ENCODE assay signal across 8 mouse cellular contexts in the genomic region with DNA sequence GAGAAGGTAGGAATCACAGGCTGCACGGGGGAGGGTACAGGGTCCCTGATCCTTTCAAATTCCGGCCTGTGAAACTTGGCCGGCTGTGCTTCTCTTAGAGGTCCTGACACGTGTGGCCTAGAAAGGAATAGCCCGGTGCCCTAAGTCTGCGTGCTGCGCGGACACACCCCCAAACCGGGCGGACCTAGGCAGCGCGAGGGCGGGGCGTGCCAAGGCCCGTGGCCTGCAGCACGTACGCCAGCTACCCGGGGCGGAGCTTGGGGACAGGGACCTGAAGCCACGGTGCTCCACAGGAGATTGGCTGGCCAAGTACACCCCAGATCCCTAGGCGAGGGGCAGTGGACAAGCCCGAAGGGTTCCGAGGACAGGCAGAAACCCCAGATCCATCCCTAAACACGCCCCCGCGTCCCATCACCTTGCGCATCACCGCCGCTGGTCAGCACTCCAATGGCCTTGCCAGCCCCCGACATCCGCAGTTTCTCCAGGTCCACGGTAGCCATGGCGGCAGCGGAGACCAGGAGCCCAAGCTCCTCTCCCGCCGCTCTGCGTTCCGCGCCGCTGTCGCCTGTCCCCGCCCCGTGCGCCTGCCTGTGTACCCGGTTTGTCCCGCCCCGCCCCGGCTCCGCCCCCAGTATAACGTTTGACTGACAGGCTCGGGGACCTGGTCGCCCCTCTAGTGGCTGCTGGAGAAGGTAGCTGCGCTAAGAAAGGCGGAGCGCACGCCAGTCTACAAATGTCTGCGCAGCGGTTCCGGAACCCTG. TPM values are rescaled to one million over a fixed set of nuclear protein-coding genes. Genes with fewer than 3 reads are reported as not detected.
DNase-seq lines count a peak whose midpoint lies in the region; ATAC-seq and TF ChIP-seq lines count a peak whose summit lies in the region.

No protein-coding gene starts in this region.

- peaks cover 0 to 10% of the 10 kb centered on the region in 2 experiments; a peak in 1 of 4 replicates for H3K4me1 ChIP-seq in ES-E14 (ENCODE audit: control insufficient read depth in 2 of 2, insufficient read depth in 2 of 2, low read length in 2 of 2, poor library complexity in 1 of 2)
- peaks cover 33% of the 10 kb centered on the region for H3K4me1 ChIP-seq in forebrain, embryonic 16.5 days (replicated peaks; ENCODE audit: control insufficient read depth, insufficient read depth, low read length)
- peaks cover 32% of the 10 kb centered on the region for H3K4me1 ChIP-seq in lung, embryonic 15.5 days

- H3K27ac ChIP-seq in ES-E14 (ENCODE audit: insufficient read depth, low read depth, low read length, poor library complexity, severe bottlenecking) = peak overlapping the region; percentile 93
- H3K27ac ChIP-seq in forebrain, embryonic 16.5 days (ENCODE audit: low read length) = peak overlapping the region; percentile 87
- peak overlapping the region; percentile 98 for H3K27ac ChIP-seq in lung, embryonic 15.5 days

- H3K4me3 ChIP-seq in ES-E14 (ENCODE audit: insufficient read depth in 1 of 2, low read depth in 1 of 2, low read length in 2 of 2, poor library complexity in 1 of 2, severe bottlenecking in 1 of 2) = peak overlapping the region; percentile 81 to 99
- H3K4me3 ChIP-seq in forebrain, embryonic 16.5 days (replicated peaks; ENCODE audit: low read length) = peak overlapping the region; percentile 68
- peak overlapping the region; percentile 62 for H3K4me3 ChIP-seq in lung, embryonic 15.5 days

- H3K9ac ChIP-seq in ES-E14 (ENCODE audit: insufficient read depth, low read depth, low read length, poor library complexity, severe bottlenecking) = peak overlapping the region; percentile 89
- H3K9ac ChIP-seq in forebrain, embryonic 16.5 days (replicated peaks; ENCODE audit: low read depth, low read length) = peak overlapping the region; percentile 80
- peak overlapping the region; percentile 64 for H3K9ac ChIP-seq in lung, embryonic 15.5 days

- no peaks in the 10 kb centered on the region for H3K27me3 ChIP-seq in forebrain, embryonic 16.5 days (replicated peaks; ENCODE audit: control insufficient read depth, insufficient read depth, low read length)
- H3K27me3 ChIP-seq in lung, embryonic 15.5 days = no peaks in the 10 kb centered on the region

- H3K36me3 ChIP-seq in ES-E14 (ENCODE audit: control insufficient read depth, insufficient read depth, low read length, poor library complexity, severe bottlenecking) = peaks cover 18% of the 10 kb centered on the region; the same call in 1 of the 2 replicates
- H3K36me3 ChIP-seq in forebrain, embryonic 16.5 days (ENCODE audit: control insufficient read depth, insufficient read depth) = no peaks in the 10 kb centered on the region
- no peaks in the 10 kb centered on the region for H3K36me3 ChIP-seq in lung, embryonic 15.5 days

- peak; percentile 98 for ATAC-seq in forebrain, embryonic 16.5 days
- peak; percentile 96 for ATAC-seq in lung, embryonic 15.5 days (ENCODE audit: borderline replicate concordance, extremely low read depth, low FRiP score, low TSS enrichment)

- H3K4me2 ChIP-seq in forebrain, embryonic 16.5 days (ENCODE audit: low read length) = peak overlapping the region; percentile 82
- peak overlapping the region; percentile 86 for H3K4me2 ChIP-seq in lung, embryonic 15.5 days

- DNase-seq in ES-E14 (ENCODE audit: low read depth, low spot score) = peak; percentile 95
- peak; percentile 94 for DNase-seq in cerebellum, adult 11-12 months
- peak; percentile 97 for DNase-seq in heart, postnatal 4 days
- DNase-seq in layer of hippocampus, adult 8-10 months (ENCODE audit: low spot score in 2 of 2) = peak; percentile 89 to 91
- peak; percentile 91 for DNase-seq in ovary, adult 18-20 months (ENCODE audit: low spot score)
- DNase-seq in thymus, postnatal 0 days (ENCODE audit: low spot score) = peak; percentile 94

- no peaks in the 10 kb centered on the region for H3K9me3 ChIP-seq in ES-E14 (ENCODE audit: control insufficient read depth, insufficient read depth, low read depth, low read length)
- no peaks in the 10 kb centered on the region for H3K9me3 ChIP-seq in forebrain, embryonic 16.5 days (ENCODE audit: control insufficient read depth, low read length)
- H3K9me3 ChIP-seq in lung, embryonic 15.5 days = no peaks in the 10 kb centered on the region

- WGBS in forebrain, embryonic 16.5 days = under 1% methylated on average over 59 of the region's 59 CpGs
- WGBS in lung, embryonic 15.5 days = under 1% methylated on average over 59 of the region's 59 CpGs

- in situ Hi-C loops in ES-E14 (cut with MboI; ENCODE audit: low sequenced_read_pairs in 2 of 2, unreplicated experiment in 2 of 2) = no loop called here

TF ChIP-seq in ES-E14, 5 proteins besides CTCF, POLR2A, EP300 and RAD21:
- no peak for TF ChIP-seq MAFK (IDR thresholded peaks at IDR 0.05; ENCODE audit: insufficient read depth, low read depth, low read length)
- no peak for TF ChIP-seq CHD2 (IDR thresholded peaks at IDR 0.05; ENCODE audit: low read depth, low read length)
- no peak for TF ChIP-seq ZC3H11A (IDR thresholded peaks at IDR 0.05; ENCODE audit: borderline replicate concordance, low read depth, low read length)
- TF ChIP-seq ZNF384 (IDR thresholded peaks at IDR 0.05; ENCODE audit: low read depth, low read length) = no peak
- no peak; the same call in 1 of the 2 replicates for TF ChIP-seq HCFC1 (IDR thresholded peaks at IDR 0.05; ENCODE audit: borderline replicate concordance, insufficient read depth, low read length)

RNA-seq across cellular contexts. Expression of a gene that starts 0.5 kb away (rescaled TPM):
- total RNA-seq in ES-E14 (2012; rRNA removed) = 138 and 230 TPM in 2 replicates
- polyA plus RNA-seq in forebrain, embryonic 16.5 days (2015; fragmentation: Nextera tagmentation; extraction: Ambion mirVana) = 109 and 117 TPM in 2 replicates
- total RNA-seq in heart, postnatal 4 days (2021) = 100 to 1,000 TPM; 118 to 133 TPM
- 100 to 1,000 TPM; 224 to 240 (median 229) TPM for total RNA-seq in layer of hippocampus, adult 8-10 months (2022)
- 171 and 179 TPM in 2 replicates for polyA plus RNA-seq in lung, embryonic 15.5 days (2015; fragmentation: Nextera tagmentation; extraction: Ambion mirVana)
- polyA plus RNA-seq in thymus, postnatal 0 days (2015; fragmentation: Nextera tagmentation; extraction: Ambion mirVana) = 41.1 and 45.5 TPM in 2 replicates

RNA-seq across cellular contexts. Expression of a gene that starts 31.0 kb away (rescaled TPM):
- 7.1 and 8.4 TPM in 2 replicates for total RNA-seq in ES-E14 (2012; rRNA removed)
- polyA plus RNA-seq in forebrain, embryonic 16.5 days (2015; fragmentation: Nextera tagmentation; extraction: Ambion mirVana) = 33.7 and 36.0 TPM in 2 replicates
- 10 to 100 TPM; 10.5 to 12.6 TPM for total RNA-seq in heart, postnatal 4 days (2021)
- total RNA-seq in layer of hippocampus, adult 8-10 months (2022) = 10 to 100 TPM; 36.6 to 46.0 (median 40.5) TPM
- polyA plus RNA-seq in lung, embryonic 15.5 days (2015; fragmentation: Nextera tagmentation; extraction: Ambion mirVana) = 25.4 and 25.6 TPM in 2 replicates
- 20.9 and 21.0 TPM in 2 replicates for polyA plus RNA-seq in thymus, postnatal 0 days (2015; fragmentation: Nextera tagmentation; extraction: Ambion mirVana)

RNA-seq across cellular contexts. Expression of a gene that starts 32.4 kb away (rescaled TPM):
- total RNA-seq in ES-E14 (2012; rRNA removed) = 328 and 388 TPM in 2 replicates
- polyA plus RNA-seq in forebrain, embryonic 16.5 days (2015; fragmentation: Nextera tagmentation; extraction: Ambion mirVana) = not detected in 2 replicates
- not detected for total RNA-seq in heart, postnatal 4 days (2021)
- total RNA-seq in layer of hippocampus, adult 8-10 months (2022) = under 1 TPM in 3 of 4 experiments, not detected in 1; 0.29 to 0.72 (median 0.30) TPM
- polyA plus RNA-seq in lung, embryonic 15.5 days (2015; fragmentation: Nextera tagmentation; extraction: Ambion mirVana) = 1.9 and 2.2 TPM in 2 replicates
- polyA plus RNA-seq in thymus, postnatal 0 days (2015; fragmentation: Nextera tagmentation; extraction: Ambion mirVana) = 0.69 and 1.1 TPM in 2 replicates

RNA-seq across cellular contexts. Expression of a gene that starts 34.0 kb away (rescaled TPM):
- total RNA-seq in ES-E14 (2012; rRNA removed) = 68.3 and 88.3 TPM in 2 replicates
- 0.34 TPM in 1 of 2 replicates, not detected in the other for polyA plus RNA-seq in forebrain, embryonic 16.5 days (2015; fragmentation: Nextera tagmentation; extraction: Ambion mirVana)
- total RNA-seq in heart, postnatal 4 days (2021) = not detected
- total RNA-seq in layer of hippocampus, adult 8-10 months (2022) = under 1 TPM; 0.56 to 0.93 (median 0.63) TPM
- 2.1 and 2.7 TPM in 2 replicates for polyA plus RNA-seq in lung, embryonic 15.5 days (2015; fragmentation: Nextera tagmentation; extraction: Ambion mirVana)
- 8.8 and 10.1 TPM in 2 replicates for polyA plus RNA-seq in thymus, postnatal 0 days (2015; fragmentation: Nextera tagmentation; extraction: Ambion mirVana)

RNA-seq across cellular contexts. Expression of a gene that starts 39.0 kb away (rescaled TPM):
- total RNA-seq in ES-E14 (2012; rRNA removed) = 0.54 and 0.63 TPM in 2 replicates
- polyA plus RNA-seq in forebrain, embryonic 16.5 days (2015; fragmentation: Nextera tagmentation; extraction: Ambion mirVana) = 3.0 and 5.0 TPM in 2 replicates
- total RNA-seq in heart, postnatal 4 days (2021) = 1 to 10 TPM in 1 of 2 experiments, under 1 TPM in 1; 0.33 to 1.0 TPM
- 10 to 100 TPM; 43.0 to 47.6 (median 45.7) TPM for total RNA-seq in layer of hippocampus, adult 8-10 months (2022)
- 0.72 and 1.6 TPM in 2 replicates for polyA plus RNA-seq in lung, embryonic 15.5 days (2015; fragmentation: Nextera tagmentation; extraction: Ambion mirVana)
- 18.1 and 21.8 TPM in 2 replicates for polyA plus RNA-seq in thymus, postnatal 0 days (2015; fragmentation: Nextera tagmentation; extraction: Ambion mirVana)

Comparison
In these comparisons a context has a peak if more than half of its experiments do, and no peak if none do; other contexts are left out.
1. Peak in every context shown above with its lines: DNase-seq, ATAC-seq, H3K4me3 ChIP-seq and H3K27ac ChIP-seq.
2. RNA of a gene that starts 32.4 kb away (total RNA-seq): 328 to 388 TPM in ES-E14; 0.29 to 0.72 TPM in layer of hippocampus, adult 8-10 months and not detected in heart, postnatal 4 days; every median in the first group is over 100 times any median in the second.